Mouse (Mus musculus): ENCODE measurements around the gene Adamts17.

GRCm38 (mm10) chr7:66812289-66812688 is 27.2 kb upstream of the Adamts17 start:
- TF ChIP-seq GATA1 (IDR thresholded peaks at IDR 0.05; ENCODE audit: borderline replicate concordance, low read length) (no peak), FLI1 (IDR thresholded peaks at IDR 0.05; ENCODE audit: low read length) (no peak)

All from megakaryocyte, embryonic 14.5 days (primary cell).